Mouse (Mus musculus) forebrain, postnatal 0 days (tissue): Measurements from ENCODE around the gene Chrm1. TPM values are rescaled to one million over a fixed set of nuclear protein-coding genes. Genes with fewer than 3 reads are reported as not detected.
"Not testable (repeated sequence)": the region's sequence is repeated elsewhere in the genome, so short reads cannot be mapped to it uniquely, and the experiment has no call there.

Experiments
- ATAC-seq: fragments of 200-750 bp; cut with Nextera tagmentation; 2 replicates; pipeline ENCODE4 v1.8.0; 2017; ENCODE audit warnings: mild to moderate bottlenecking, moderate library complexity
- DNase-seq: peaks from one replicate; pipeline ENCODE4 v3.0.0-alpha.2; 2015
- H3K27ac ChIP-seq: fragments of 300-500 bp; sonication (generic); 2 replicates; pipeline ENCODE4 v1.5.1; 2014; ENCODE audit warnings: low read depth, mild to moderate bottlenecking, antibody characterized with exemption, low read length, moderate library complexity, mixed read lengths
- H3K27me3 ChIP-seq: fragments of 300-500 bp; sonication (generic); 2 replicates; pipeline ENCODE4 v1.6.1; 2014; ENCODE audit warnings: mild to moderate bottlenecking, low read length, mixed read lengths; ENCODE audit not compliant: insufficient read depth
- H3K36me3 ChIP-seq: fragments of 300-500 bp; sonication (generic); 2 replicates; pipeline ENCODE4 v1.6.1; 2014; ENCODE audit warnings: mild to moderate bottlenecking, moderate library complexity; ENCODE audit not compliant: insufficient read depth
- H3K4me1 ChIP-seq: fragments of 300-500 bp; sonication (generic); 2 replicates; pipeline ENCODE4 v1.6.1; 2014; ENCODE audit warnings: antibody characterized with exemption; ENCODE audit not compliant: insufficient read depth
- H3K4me2 ChIP-seq: fragments of 300-500 bp; sonication (generic); 2 replicates; pipeline ENCODE4 v1.6.1; 2014; ENCODE audit warnings: low read depth, mild to moderate bottlenecking, moderate library complexity
- H3K4me3 ChIP-seq: fragments of 300-500 bp; sonication (generic); 2 replicates; pipeline ENCODE4 v1.5.1; 2014; ENCODE audit warnings: low read depth, low read length, mixed read lengths
- H3K9ac ChIP-seq: fragments of 300-500 bp; sonication (generic); 2 replicates; pipeline ENCODE4 v1.6.1; 2014; ENCODE audit warnings: mild to moderate bottlenecking
- H3K9me3 ChIP-seq: fragments of 300-500 bp; sonication (generic); 2 replicates; pipeline ENCODE4 v1.6.1; 2016; ENCODE audit warnings: low read length
- CTCF ChIP-seq: sonication (generic); IDR thresholded peaks from 2 replicates; pipeline ENCODE4 v1.5.1; 2016; ENCODE audit warnings: antibody characterized with exemption, control low read depth, low read depth
- WGBS: fragments of 180-500 bp; shearing (Covaris S2); extraction: QIAGEN DNeasy Blood & Tissue Kit; methylation state at CpG from one replicate; pipeline ENCODE4 v1.1.7; 2014; 5-methylcytosine and 5-hydroxymethylcytosine counted together
- polyA plus RNA-seq: library from polyadenylated mRNA; unstranded; fragments of >200 nt; fragmentation: Nextera tagmentation; extraction: Ambion mirVana; gene quantifications from 2 replicates; pipeline ENCODE4 v1.2.1, GENCODE M21; 2015
- total RNA-seq: library from RNA; depleted of rRNA; stranded (reverse); fragments of >200 nt; gene quantifications from 2 replicates; pipeline ENCODE4 v1.2.3, GENCODE M21; 2014

The Chrm1 gene
- total and polyA plus RNA-seq, 2 experiments from 2014 or later = 14.9 to 17.0 TPM

DNA sequence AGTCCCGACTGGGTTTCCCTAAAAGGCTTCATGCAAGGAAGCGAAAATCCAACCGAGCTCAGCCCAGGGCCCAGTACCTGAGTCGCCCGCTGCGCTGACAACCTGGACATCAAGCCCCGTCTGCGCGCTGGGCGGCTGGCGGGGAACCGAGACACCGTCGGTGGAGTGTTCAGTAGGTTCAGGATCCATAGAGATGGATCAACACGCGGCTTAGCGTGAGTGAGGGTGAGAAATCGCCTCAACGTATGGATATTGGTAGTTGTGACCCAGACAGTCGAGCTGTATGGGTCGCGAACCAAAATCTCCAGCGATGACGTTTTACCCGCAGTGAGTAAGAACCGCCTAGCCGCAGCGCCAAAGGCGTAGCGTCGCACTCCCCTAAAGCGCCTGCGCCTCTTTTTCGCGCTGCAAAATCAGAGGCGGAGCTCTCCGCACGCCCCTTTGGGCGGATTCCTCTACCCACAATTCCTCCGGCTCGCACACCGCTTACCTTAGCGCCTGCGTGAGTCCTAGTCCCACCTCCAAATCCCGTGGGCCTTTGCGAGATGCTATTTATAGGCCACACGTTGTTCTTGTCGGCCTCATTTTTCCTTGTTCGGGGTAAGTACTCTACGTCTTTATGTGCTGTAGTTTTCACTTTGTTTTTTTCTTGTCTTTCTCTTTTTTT, 59.5 kb downstream of the Chrm1 start, which contains the start of gene Slc3a2:
Gene Slc3a2, minus strand, starts transcription at position 463 of the 667 bp plus-strand sequence.
- DNase-seq (peak; percentile 99), ATAC-seq (peak; percentile 98)
- Histone ChIP-seq H3K4me3 (peak within 1 kb of the TSS; percentile 85), H3K9me3 (no peaks in the 10 kb centered on the region), H3K4me2 (peak within 1 kb of the TSS; percentile 57), H3K4me1 (peaks cover 12% of the 10 kb centered on the region), H3K36me3 (peaks cover 23% of the 10 kb centered on the region), H3K27ac (peak within 1 kb of the TSS; percentile 99), H3K9ac (peak within 1 kb of the TSS; percentile 84), H3K27me3 (no peaks in the 10 kb centered on the region)
- WGBS = 2% methylated on average over 50 of the region's 50 CpGs
- TF ChIP-seq CTCF = no peak; the same call in 1 of the 2 replicates

DNA sequence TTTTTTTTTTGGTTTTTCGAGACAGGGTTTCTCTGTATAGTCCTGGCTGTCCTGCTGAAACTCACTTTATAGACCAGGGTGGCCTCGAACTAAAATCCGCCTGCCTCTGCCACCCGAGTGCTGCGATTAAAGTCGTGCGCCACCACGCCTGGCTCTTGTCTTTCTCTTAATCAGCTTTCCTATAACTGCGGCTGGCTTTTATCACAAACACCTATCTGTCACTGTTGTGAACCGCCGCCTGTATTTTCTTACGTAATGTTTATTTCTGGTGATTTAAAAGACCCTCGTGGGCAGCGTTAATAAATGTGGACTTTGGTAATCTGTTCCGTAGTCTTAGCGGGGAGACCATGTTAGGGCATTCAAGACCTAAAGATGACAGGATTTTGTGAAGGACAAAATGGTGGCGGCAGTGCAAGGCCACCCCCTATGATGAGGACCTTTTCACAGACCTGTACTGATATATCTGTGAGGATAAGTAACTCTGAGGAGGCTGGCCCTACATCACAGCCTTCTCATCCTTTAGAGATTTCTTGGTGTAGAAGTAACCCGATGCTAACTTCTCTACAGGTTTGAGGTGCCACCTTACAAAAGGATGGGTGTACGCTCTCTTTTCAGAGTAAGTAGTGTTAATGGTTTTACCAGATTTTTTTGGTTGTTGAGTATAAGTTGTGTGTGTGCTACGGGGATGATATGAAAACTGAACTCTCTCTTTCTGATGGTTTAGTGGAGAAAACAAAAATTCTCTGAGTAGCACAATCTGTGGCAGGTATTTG, 60.2 kb downstream of the Chrm1 start:
- no peaks in the 10 kb centered on the region for H3K27me3 ChIP-seq
- TF ChIP-seq CTCF = no peak
- under 1% methylated on average over 20 of the region's 20 CpGs for WGBS
- ATAC-seq (no peak), DNase-seq (peak; percentile 53)
- H3K9me3 ChIP-seq = no peaks in the 10 kb centered on the region
- peak overlapping the region; percentile 77 for H3K27ac ChIP-seq
- peak overlapping the region; percentile 85 for H3K4me3 ChIP-seq
- H3K4me2 ChIP-seq = peak overlapping the region; percentile 57
- H3K9ac ChIP-seq = peak overlapping the region; percentile 84
- H3K36me3 ChIP-seq = peaks cover 23% of the 10 kb centered on the region
- peaks cover 12% of the 10 kb centered on the region for H3K4me1 ChIP-seq

DNA sequence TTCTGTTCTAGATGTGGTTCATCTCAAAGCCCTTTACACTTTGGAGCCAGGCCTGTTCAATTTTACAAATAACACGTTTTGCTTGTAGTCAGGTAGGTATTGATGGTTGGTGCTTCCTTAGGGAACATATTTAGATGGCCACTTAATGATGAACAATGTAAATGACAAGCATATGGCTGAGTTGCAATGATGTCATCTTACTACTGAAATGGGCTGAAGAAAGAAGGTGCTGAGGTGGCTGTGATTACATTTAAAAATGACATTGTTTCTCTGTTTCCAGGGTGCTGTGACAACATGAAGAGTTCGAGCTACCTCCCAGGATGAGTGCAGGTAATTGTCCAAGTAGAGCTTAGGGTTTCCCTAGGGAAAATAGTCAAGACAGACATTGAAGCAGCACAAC, 60.8 kb downstream of the Chrm1 start:
- no peak for TF ChIP-seq CTCF
- peak overlapping the region; percentile 85 for H3K4me3 ChIP-seq
- H3K36me3 ChIP-seq = peaks cover 23% of the 10 kb centered on the region
- H3K27ac ChIP-seq = no peak overlapping the region
- no peaks in the 10 kb centered on the region for H3K27me3 ChIP-seq
- WGBS = 3% methylated on average over 2 of the region's 2 CpGs
- peak overlapping the region; percentile 84; the same call in 1 of the 2 replicates for H3K9ac ChIP-seq
- no peak for ATAC-seq
- H3K4me1 ChIP-seq = peaks cover 12% of the 10 kb centered on the region
- DNase-seq = no peak
- peak overlapping the region; percentile 57 for H3K4me2 ChIP-seq
- H3K9me3 ChIP-seq = no peaks in the 10 kb centered on the region

DNA sequence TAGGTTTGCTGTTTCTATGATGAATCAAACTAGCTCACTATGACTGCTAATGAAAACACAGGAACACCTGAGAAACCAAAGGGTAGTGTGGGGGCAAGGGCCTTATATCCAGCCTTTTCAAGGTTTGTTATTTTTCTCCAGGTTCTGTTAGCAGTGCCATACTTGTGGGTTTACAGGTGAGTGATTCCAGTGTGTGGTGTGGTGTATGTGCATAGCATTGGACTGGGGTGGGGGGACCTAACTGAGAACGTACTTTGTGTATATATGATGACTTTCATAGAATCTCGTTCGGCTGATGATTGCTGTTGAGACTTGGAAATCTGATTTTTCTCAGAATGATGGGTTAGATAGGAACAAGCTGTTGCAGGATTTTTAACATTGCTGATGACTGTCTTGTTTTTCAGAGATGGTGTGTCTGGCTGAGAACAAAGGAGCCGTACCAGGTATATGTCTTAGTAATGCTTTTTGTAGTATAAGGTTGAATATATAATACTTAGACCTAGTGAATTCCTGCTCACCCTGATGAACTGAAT, 61.6 kb downstream of the Chrm1 start:
- H3K9me3 ChIP-seq = no peaks in the 10 kb centered on the region
- TF ChIP-seq CTCF = no peak
- H3K4me3 ChIP-seq = peak overlapping the region; percentile 85; the same call in 1 of the 2 replicates
- H3K9ac ChIP-seq = no peak overlapping the region
- ATAC-seq (no peak), DNase-seq (no peak)
- peaks cover 12% of the 10 kb centered on the region for H3K4me1 ChIP-seq
- H3K27ac ChIP-seq = no peak overlapping the region
- no peaks in the 10 kb centered on the region for H3K27me3 ChIP-seq
- peak overlapping the region; percentile 57 for H3K4me2 ChIP-seq
- WGBS = 54% methylated on average over 4 of the region's 4 CpGs
- H3K36me3 ChIP-seq = peaks cover 23% of the 10 kb centered on the region

DNA sequence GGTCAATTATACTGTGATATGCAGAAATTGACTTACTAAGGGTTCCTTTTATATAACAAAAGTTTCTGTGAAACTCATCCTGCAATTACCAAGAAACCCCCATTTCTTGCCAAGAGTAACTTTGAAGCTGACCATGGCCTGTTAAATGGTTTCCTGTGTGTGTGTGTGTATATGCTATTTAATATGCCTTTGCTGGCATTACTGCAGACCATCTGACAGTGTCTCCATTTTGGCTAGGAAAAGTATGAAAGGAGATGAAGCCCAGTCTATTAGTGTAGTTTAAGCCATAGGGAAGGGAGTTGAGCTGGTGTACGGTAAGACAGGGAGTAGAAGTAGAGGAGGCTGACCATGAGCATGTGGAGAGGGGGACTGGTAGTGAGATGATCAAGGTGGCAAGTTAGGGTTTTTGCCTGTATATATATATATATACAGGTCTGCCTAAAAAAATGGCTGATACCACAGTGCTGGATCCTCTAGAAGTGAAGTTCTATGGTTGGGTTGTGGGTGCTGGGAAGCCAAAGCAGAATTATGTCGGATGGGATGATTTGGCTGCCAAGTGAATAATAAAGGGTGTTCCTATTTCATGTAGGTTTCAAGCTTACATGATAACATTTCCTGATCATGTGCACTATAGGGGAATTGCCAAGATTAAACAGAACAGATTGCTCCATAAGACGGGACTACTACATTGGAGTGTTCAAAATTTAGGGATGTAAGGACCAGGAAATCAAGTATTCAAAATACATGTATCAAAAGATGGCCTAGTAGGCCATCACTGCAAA, 63.2 kb downstream of the Chrm1 start:
- no peaks in the 10 kb centered on the region for H3K27me3 ChIP-seq
- no peak overlapping the region for H3K4me3 ChIP-seq
- 12% methylated on average over 3 of the region's 3 CpGs for WGBS
- no peak overlapping the region for H3K9ac ChIP-seq
- H3K27ac ChIP-seq = no peak overlapping the region
- peaks cover 23% of the 10 kb centered on the region for H3K36me3 ChIP-seq
- no peak for TF ChIP-seq CTCF
- ATAC-seq = no peak
- H3K4me2 ChIP-seq = no peak overlapping the region
- no peaks in the 10 kb centered on the region for H3K9me3 ChIP-seq
- DNase-seq = no peak
- peaks cover 9% of the 10 kb centered on the region for H3K4me1 ChIP-seq

DNA sequence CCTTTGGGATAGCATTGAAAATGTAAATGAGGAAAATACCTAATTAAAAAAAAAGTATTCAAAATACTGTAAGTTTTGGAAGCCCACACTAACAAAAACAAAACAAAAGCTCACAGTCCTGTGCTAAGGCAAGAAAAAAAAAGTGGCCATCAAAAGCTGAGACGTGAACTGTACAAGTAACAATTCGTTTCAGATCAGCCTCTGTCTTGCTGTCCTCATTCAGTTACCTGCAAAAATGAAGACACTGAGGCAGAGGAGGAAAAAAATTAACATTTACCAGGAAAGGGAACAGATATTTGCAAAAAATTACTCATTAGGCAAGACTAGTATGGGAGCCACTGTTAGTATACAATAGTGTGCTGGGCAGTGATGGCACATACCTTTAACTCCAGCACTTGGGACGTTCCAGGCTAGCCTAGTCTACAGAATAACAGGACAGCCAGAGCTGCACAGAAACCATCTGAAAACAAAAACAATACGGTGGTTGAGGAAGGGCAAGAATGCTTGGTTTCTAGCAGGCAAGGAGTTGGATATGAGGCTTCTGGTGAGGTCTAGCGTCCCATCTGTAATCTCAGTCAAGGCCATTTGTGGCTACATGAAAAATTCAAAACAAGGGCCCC, 64.0 kb downstream of the Chrm1 start:
- H3K27ac ChIP-seq = no peak overlapping the region
- no peaks in the 10 kb centered on the region for H3K9me3 ChIP-seq
- DNase-seq (no peak), ATAC-seq (no peak)
- peaks cover 9% of the 10 kb centered on the region for H3K4me1 ChIP-seq
- peaks cover 23% of the 10 kb centered on the region for H3K36me3 ChIP-seq
- H3K4me3 ChIP-seq = no peak overlapping the region
- H3K4me2 ChIP-seq = no peak overlapping the region
- no peak overlapping the region for H3K9ac ChIP-seq
- no peak for TF ChIP-seq CTCF
- WGBS = 22% methylated on average over 5 of the region's 5 CpGs
- no peaks in the 10 kb centered on the region for H3K27me3 ChIP-seq

DNA sequence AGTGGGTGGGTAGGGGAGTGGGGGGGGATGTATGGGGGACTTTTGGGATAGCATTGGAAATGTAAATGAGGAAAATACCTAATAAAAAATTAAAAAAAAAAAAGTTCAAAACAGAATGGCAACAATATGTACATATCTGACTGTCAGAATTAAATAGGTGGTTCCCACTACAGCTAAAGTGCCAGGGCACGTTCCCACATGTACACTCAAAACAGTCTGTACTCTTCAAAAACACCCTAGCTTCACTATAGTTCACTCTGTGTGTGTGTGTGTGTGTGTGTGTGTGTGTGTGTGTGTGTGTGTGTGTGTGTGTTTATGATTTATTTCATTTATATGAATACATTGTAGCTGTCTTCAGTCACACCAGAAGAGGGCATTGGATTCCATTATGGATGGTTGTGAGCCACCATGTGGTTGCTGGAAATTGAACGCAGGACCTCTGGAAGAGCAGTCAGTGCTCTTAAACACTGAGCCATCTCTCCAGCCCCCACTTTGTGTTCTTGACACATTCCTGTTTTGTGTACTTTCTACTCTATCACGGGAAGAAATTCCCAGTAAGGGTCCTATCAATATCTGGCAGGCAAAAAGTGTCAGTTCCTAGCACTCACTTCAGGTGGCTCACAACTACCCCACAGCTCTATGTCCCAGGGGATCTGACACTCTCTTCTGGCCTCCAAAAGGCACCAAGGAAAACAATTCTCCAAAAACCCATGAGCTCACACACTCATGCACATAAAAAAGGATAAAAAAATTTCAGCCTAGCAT, 64.9 kb downstream of the Chrm1 start:
- not testable (repeated sequence) for H3K4me1 ChIP-seq, H3K9ac ChIP-seq, DNase-seq, H3K9me3 ChIP-seq, H3K4me3 ChIP-seq, H3K4me2 ChIP-seq, H3K27me3 ChIP-seq, ATAC-seq, H3K27ac ChIP-seq
- 52% methylated on average over 3 of the region's 3 CpGs for WGBS
- peaks cover 23% of the 10 kb centered on the region for H3K36me3 ChIP-seq
